Mouse (Mus musculus) layer of hippocampus, postnatal 36 days (tissue): ENCODE data around the gene Zfp652. TPM values are rescaled to one million over a fixed set of nuclear protein-coding genes. Genes with fewer than 3 reads are reported as not detected.

Source experiments
- DNase-seq, 2 experiments: peaks; one replicate each; pipeline ENCODE4 v3.0.0; 2022
- total RNA-seq, 2 experiments: library from RNA; stranded (reverse); gene quantifications; 2 replicates each; pipeline ENCODE4 v1.2.3; 2021

The Zfp652 gene
- total RNA-seq, 2 experiments from 2014 or later = 47.9 to 54.6 TPM

GRCm38 (mm10) chr11:95832129-95833005, 119.9 kb downstream of the Zfp652 start:
- no peak for DNase-seq

GRCm38 (mm10) chr11:95833006-95833570, 120.6 kb downstream of the Zfp652 start:
- no peak for DNase-seq

GRCm38 (mm10) chr11:95833631-95834142, 121.2 kb downstream of the Zfp652 start:
- no peak for DNase-seq

GRCm38 (mm10) chr11:95834143-95834667, 121.7 kb downstream of the Zfp652 start:
- DNase-seq = no peak

- no peak for DNase-seq
Observed at GRCm38 (mm10) chr11:95834742-95835710, 122.6 kb downstream of the Zfp652 start.

- DNase-seq = no peak
Observed at GRCm38 (mm10) chr11:95835832-95836231, 123.4 kb downstream of the Zfp652 start.

- DNase-seq = no peak
Observed at GRCm38 (mm10) chr11:95836433-95836832, 124.0 kb downstream of the Zfp652 start.

- no peak for DNase-seq
Observed at GRCm38 (mm10) chr11:95837059-95837458, 124.6 kb downstream of the Zfp652 start, which contains the start of gene Gngt2. Gngt2 (plus strand) TSS chr11:95837216.

- no peak for DNase-seq
Observed at GRCm38 (mm10) chr11:95838598-95838997, 126.1 kb downstream of the Zfp652 start.

- no peak for DNase-seq
Observed at GRCm38 (mm10) chr11:95838999-95839868, 126.8 kb downstream of the Zfp652 start.

- no peak for DNase-seq
Observed at GRCm38 (mm10) chr11:95840694-95841497, 128.4 kb downstream of the Zfp652 start.

GRCm38 (mm10) chr11:95841498-95841830, 129.0 kb downstream of the Zfp652 start:
- no peak for DNase-seq

- no peak for DNase-seq
Observed at GRCm38 (mm10) chr11:95842074-95842681, 129.7 kb downstream of the Zfp652 start, which contains the start of gene Abi3. Abi3 (minus strand) TSS chr11:95842476.

GRCm38 (mm10) chr11:95842953-95843352, 130.5 kb downstream of the Zfp652 start:
- DNase-seq = no peak

GRCm38 (mm10) chr11:95843421-95843950, 131.0 kb downstream of the Zfp652 start:
- no peak for DNase-seq

GRCm38 (mm10) chr11:95844935-95845334, 132.5 kb downstream of the Zfp652 start:
- DNase-seq = no peak

- DNase-seq = no peak
Observed at GRCm38 (mm10) chr11:95850898-95851297, 138.4 kb downstream of the Zfp652 start.

- peak in 1 of 2 experiments; percentile 42 for DNase-seq
Observed at GRCm38 (mm10) chr11:95853684-95854083, 141.2 kb downstream of the Zfp652 start.

GRCm38 (mm10) chr11:95857306-95857705, 144.8 kb downstream of the Zfp652 start:
- DNase-seq = no peak
